Mouse (Mus musculus): ENCODE results near the gene Gm8332.
"Not testable (repeated sequence)": the region's sequence is repeated elsewhere in the genome, so short reads cannot be mapped to it uniquely, and the experiment has no call there.

The Gm8332 gene

DNA sequence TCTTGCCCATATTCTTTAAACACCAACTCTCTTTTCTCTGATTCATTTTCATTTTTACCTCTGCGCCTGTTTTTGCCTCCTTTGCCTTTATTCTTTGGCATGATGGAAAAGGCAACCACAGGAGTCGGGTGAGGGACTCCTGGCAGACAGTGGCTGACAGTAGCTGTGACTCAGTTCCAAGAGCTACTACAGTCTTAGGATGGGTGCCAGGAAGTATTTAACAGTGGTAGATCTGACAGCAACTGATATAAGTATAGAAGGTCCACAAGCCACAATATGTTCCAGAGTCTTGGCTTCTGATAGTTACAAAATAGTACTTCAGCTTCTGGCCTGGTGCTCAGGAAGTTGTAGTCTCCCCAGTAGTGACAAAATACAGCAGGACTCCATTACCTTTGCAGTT, at the start of gene Gm8332:
Gene Gm8332, minus strand, starts transcription at position 101 of the 400 bp plus-strand sequence.
- not testable (repeated sequence) for DNase-seq

GRCm38 (mm10) chr12:88297171-88297570, 47.3 kb upstream of the Gm8332 start:
- not testable (repeated sequence) for DNase-seq

GRCm38 (mm10) chr12:88293082-88293481, 43.2 kb upstream of the Gm8332 start:
- not testable (repeated sequence) for DNase-seq

- DNase-seq, result not testable (repeated sequence)
Measured at GRCm38 (mm10) chr12:88285224-88285623, 35.3 kb upstream of the Gm8332 start.

DNA sequence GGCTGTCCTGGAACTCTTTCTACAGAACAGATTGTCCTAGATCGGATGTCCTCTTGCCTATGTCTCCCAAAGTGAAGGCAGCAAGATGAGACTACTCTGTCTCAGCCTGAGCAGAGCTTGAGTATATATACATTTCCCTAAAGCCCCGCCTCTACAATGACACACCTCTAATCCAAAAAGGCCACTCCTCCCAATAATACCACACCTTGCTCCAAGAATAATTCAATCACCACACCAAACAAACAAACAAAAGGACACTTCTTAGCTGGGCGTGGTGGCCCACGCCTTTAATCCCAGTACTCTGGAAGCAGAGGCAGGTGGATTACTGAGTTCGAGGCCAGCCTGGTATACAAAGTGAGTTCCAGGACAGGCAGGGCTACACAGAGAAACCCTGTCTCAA, 24.5 kb upstream of the Gm8332 start, which contains the start of gene Gm5662:
Gene Gm5662, minus strand, starts transcription at position 101 of the 400 bp plus-strand sequence.
- not testable (repeated sequence) for DNase-seq

DNA sequence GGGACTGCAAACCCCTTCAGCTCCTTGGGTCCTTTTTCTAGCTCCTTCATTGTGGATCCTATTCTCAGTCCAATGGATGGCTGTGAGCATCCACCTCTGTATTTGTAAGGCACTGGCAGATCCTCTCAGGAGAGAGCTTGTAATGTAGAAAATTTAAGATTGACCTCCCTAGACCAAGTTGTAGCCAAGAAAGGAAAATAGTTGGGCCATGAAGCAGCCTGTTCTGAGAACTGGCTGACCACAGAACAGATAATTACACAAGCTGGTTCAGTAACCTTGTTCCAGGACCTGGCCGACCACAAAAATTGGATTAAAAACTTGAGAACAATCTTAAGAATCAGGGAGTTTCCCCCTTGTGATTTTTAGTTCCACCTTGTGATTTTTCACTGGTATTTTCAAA, 7.3 kb upstream of the Gm8332 start:
- no peak for DNase-seq

GRCm38 (mm10) chr12:88255917-88256316, 6.0 kb upstream of the Gm8332 start:
- not testable (repeated sequence) for DNase-seq

GRCm38 (mm10) chr12:88245786-88246185, 4.1 kb downstream of the Gm8332 start:
- DNase-seq, result not testable (repeated sequence)

- DNase-seq, result not testable (repeated sequence)
Measured at GRCm38 (mm10) chr12:88242940-88243339, 7.0 kb downstream of the Gm8332 start.

DNA sequence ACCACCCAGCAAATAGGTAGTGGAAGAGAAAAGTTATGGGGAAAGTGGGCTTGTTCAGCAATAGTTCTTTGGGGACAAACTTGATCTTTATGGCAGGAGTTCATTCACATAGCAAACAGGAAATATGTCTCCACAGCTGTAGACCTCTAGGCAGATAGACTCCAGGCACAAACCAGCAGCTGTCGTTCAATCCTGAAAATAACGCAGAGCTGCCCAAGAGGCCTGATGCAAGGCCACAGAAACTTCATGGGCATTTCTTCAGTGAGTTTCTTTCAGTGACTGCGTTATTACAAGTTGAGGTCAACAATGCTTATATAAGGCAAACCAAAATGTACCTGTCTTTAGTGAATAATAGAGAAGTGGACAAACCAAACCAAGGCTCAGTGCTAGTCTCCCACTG, 30.5 kb downstream of the Gm8332 start:
- no peak for DNase-seq

- DNase-seq, result not testable (repeated sequence)
Measured at GRCm38 (mm10) chr12:88218059-88218458, 31.8 kb downstream of the Gm8332 start.

- DNase-seq, result no peak
Measured at GRCm38 (mm10) chr12:88214641-88215040, 35.3 kb downstream of the Gm8332 start.

GRCm38 (mm10) chr12:88211458-88211857, 38.4 kb downstream of the Gm8332 start:
- DNase-seq, result not testable (repeated sequence)

GRCm38 (mm10) chr12:88202856-88203255, 47.0 kb downstream of the Gm8332 start:
- DNase-seq, result no peak
